Mouse (Mus musculus) testis, adult 2 months (tissue): ENCODE data around the gene Astl.

Source experiments
- CTCF ChIP-seq: fragments of 200-500 bp; IDR thresholded peaks from 2 replicates; pipeline ENCODE4 v1.5.1; 2012; ENCODE audit warnings: low read depth, mild to moderate bottlenecking, inconsistent platforms, low read length, moderate library complexity; ENCODE audit not compliant: control insufficient read depth, insufficient read depth, insufficient replicate concordance
- POLR2A ChIP-seq: fragments of 200-500 bp; IDR thresholded peaks from 2 replicates; pipeline ENCODE4 v1.6.1; 2012; ENCODE audit warnings: low read depth, mild to moderate bottlenecking, inconsistent platforms, low read length, moderate library complexity; ENCODE audit not compliant: control insufficient read depth

- TF ChIP-seq CTCF, result no peak
- no peak for TF ChIP-seq POLR2A
These were observed 394 bp downstream of the Astl start for GRCm38 (mm10) chr2:127338833-127339232.
